Mouse (Mus musculus) liver, postnatal 0 days (tissue): ENCODE measurements around the gene Gm10338.
A peak's percentile ranks its signal among the peaks of the same experiment; 100 is the strongest.
"Not testable (repeated sequence)": the region's sequence is repeated elsewhere in the genome, so short reads cannot be mapped to it uniquely, and the experiment has no call there.

ENCODE experiments used
- CTCF ChIP-seq: sonication (generic); IDR thresholded peaks from 2 replicates; pipeline ENCODE4 v1.5.1; 2016; ENCODE audit warnings: antibody characterized with exemption, low read depth
- EP300 ChIP-seq: IDR thresholded peaks from 2 replicates; pipeline ENCODE4 v1.6.1; 2016; ENCODE audit warnings: antibody characterized with exemption, low read depth, mild to moderate bottlenecking

- 0 out of 2 replicates have a peak, but pooled peaks have one; percentile 1 for TF ChIP-seq CTCF
- TF ChIP-seq EP300, result not testable (repeated sequence)
Observed at GRCm38 (mm10) chr14:7567266-7567665, 28.1 kb downstream of the Gm10338 start.
